Mouse (Mus musculus): ENCODE data around the gene Vezf1.

DNA sequence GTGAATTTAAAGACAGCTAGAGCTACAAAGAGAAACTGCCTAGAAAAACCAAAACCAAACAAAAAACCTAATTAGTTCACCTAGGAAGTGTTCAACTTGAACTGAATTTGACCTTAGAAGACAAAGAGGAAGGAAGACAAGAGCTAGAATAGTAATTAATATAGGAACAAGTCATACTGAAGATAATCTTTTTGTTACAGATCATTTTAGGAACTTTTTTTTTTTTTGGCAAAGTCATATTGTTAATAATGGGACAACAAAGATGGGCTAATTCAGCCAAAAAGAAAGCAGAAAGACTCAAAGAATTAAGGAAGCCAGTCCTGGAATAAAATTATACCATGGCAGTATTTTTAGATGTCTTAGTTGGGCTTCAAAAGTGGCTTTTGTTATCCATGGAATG, 23.8 kb upstream of the Vezf1 start:
- no peak for TF ChIP-seq CTCF (conservative IDR thresholded peaks at IDR 0.05 in 1 of 2, IDR thresholded peaks at IDR 0.05 in 1 of 2; ENCODE audit: low read depth in 2 of 2, low read length in 2 of 2)
- TF ChIP-seq HCFC1 (IDR thresholded peaks at IDR 0.05; ENCODE audit: low read depth, low read length), result no peak
- TF ChIP-seq TCF12 (IDR thresholded peaks at IDR 0.05; ENCODE audit: low read depth, low read length), result no peak
- TF ChIP-seq POLR2AphosphoS2 (IDR thresholded peaks at IDR 0.05; ENCODE audit: low read depth, low read length), result no peak
- TF ChIP-seq NELFE (IDR thresholded peaks at IDR 0.05; ENCODE audit: low read depth, low read length), result no peak
- TF ChIP-seq GABPA (IDR thresholded peaks at IDR 0.05; ENCODE audit: insufficient replicate concordance, low read depth, low read length), result no peak
- TF ChIP-seq EP300 (IDR thresholded peaks at IDR 0.05; ENCODE audit: low read length), result no peak
- TF ChIP-seq USF1 (IDR thresholded peaks at IDR 0.05; ENCODE audit: low read depth, low read length), result no peak
- no peak for TF ChIP-seq POLR2A (IDR thresholded peaks at IDR 0.05; ENCODE audit: low read depth, low read length)
- TF ChIP-seq ZKSCAN1 (IDR thresholded peaks at IDR 0.05; ENCODE audit: borderline replicate concordance, low read depth, low read length), result no peak
- no peak for TF ChIP-seq ZMIZ1 (IDR thresholded peaks at IDR 0.05; ENCODE audit: low read depth, low read length)
- TF ChIP-seq IRF4 (IDR thresholded peaks at IDR 0.05; ENCODE audit: low read depth, low read length), result no peak
- TF ChIP-seq CHD1 (IDR thresholded peaks at IDR 0.05; ENCODE audit: low read depth, low read length), result no peak
- no peak for TF ChIP-seq CHD2 (IDR thresholded peaks at IDR 0.05; ENCODE audit: low read length)
